Comparison of ENCODE assay signal across 21 mouse cellular contexts in genomic region chr2:72158045-72158444, GRCm38 (mm10).
DNase-seq lines count a peak whose midpoint lies in the region; ATAC-seq and TF ChIP-seq lines count a peak whose summit lies in the region.
"Had no signal": no experiment of that assay in that cellular context is flagged by ENCODE, and none has a peak within 500 bp of the region (broad histone marks: within the 10 kb centered on the region; RNA-seq: fewer than 3 reads in every experiment).

No protein-coding gene starts in this region.

- H3K4me3 ChIP-seq in heart, embryonic 15.5 days: no peak overlapping the region
- H3K4me3 ChIP-seq in liver, embryonic 12.5 days: no peak overlapping the region
- H3K4me3 ChIP-seq in liver, embryonic 11.5 days (ENCODE audit: low read depth, low read length): no peak overlapping the region
- H3K4me3 ChIP-seq: forebrain, embryonic 10.5 days; forebrain, embryonic 13.5 days; heart, embryonic 12.5 days; hindbrain, embryonic 15.5 days; intestine, embryonic 15.5 days had no signal

- peaks cover 21% of the 10 kb centered on the region for H3K4me1 ChIP-seq in heart, embryonic 15.5 days (replicated peaks)
- peaks cover 9% of the 10 kb centered on the region for H3K4me1 ChIP-seq in liver, embryonic 12.5 days
- H3K4me1 ChIP-seq in liver, embryonic 11.5 days (replicated peaks; ENCODE audit: control insufficient read depth, insufficient read depth, low read length): peaks cover 5% of the 10 kb centered on the region; the same call in 1 of the 2 replicates

- no peaks in the 10 kb centered on the region for H3K27me3 ChIP-seq in heart, embryonic 15.5 days
- H3K27me3 ChIP-seq in liver, embryonic 12.5 days (replicated peaks): no peaks in the 10 kb centered on the region
- H3K27me3 ChIP-seq in liver, embryonic 11.5 days (replicated peaks; ENCODE audit: control insufficient read depth, insufficient read depth, low read length): no peaks in the 10 kb centered on the region
- H3K27me3 ChIP-seq: forebrain, embryonic 13.5 days; heart, embryonic 12.5 days; hindbrain, embryonic 15.5 days; intestine, embryonic 15.5 days had no signal

- TF ChIP-seq CTCF in brain, embryonic 14.5 days (IDR thresholded peaks at IDR 0.05; ENCODE audit: borderline replicate concordance, extremely low read depth, insufficient read depth, insufficient read length): no peak

- no peak for TF ChIP-seq POLR2A in brain, embryonic 14.5 days (IDR thresholded peaks at IDR 0.05; ENCODE audit: borderline replicate concordance, extremely low read depth, insufficient read depth, insufficient read length, poor library complexity, severe bottlenecking)

- H3K36me3 ChIP-seq in heart, embryonic 15.5 days: no peaks in the 10 kb centered on the region
- H3K36me3 ChIP-seq in liver, embryonic 12.5 days: no peaks in the 10 kb centered on the region
- no peaks in the 10 kb centered on the region for H3K36me3 ChIP-seq in liver, embryonic 11.5 days (ENCODE audit: control insufficient read depth, insufficient read depth, low read length)
- H3K36me3 ChIP-seq: forebrain, embryonic 10.5 days; heart, embryonic 12.5 days; hindbrain, embryonic 15.5 days; intestine, embryonic 15.5 days had no signal

- H3K9me3 ChIP-seq in heart, embryonic 15.5 days (replicated peaks): no peaks in the 10 kb centered on the region
- no peaks in the 10 kb centered on the region for H3K9me3 ChIP-seq in liver, embryonic 12.5 days (replicated peaks)
- H3K9me3 ChIP-seq in liver, embryonic 11.5 days (ENCODE audit: control insufficient read depth, low read length): no peaks in the 10 kb centered on the region
- H3K9me3 ChIP-seq: forebrain, embryonic 10.5 days; forebrain, embryonic 13.5 days; heart, embryonic 12.5 days; hindbrain, embryonic 15.5 days; intestine, embryonic 15.5 days had no signal

- no peak for ATAC-seq in heart, embryonic 15.5 days (replicated peaks; ENCODE audit: insufficient number of reproducible peaks, insufficient read depth, low FRiP score, low read depth)
- ATAC-seq in liver, embryonic 12.5 days: no peak
- ATAC-seq in liver, embryonic 11.5 days (replicated peaks; ENCODE audit: low FRiP score): no peak
- ATAC-seq: CD4-positive, CD25-positive, alpha-beta regulatory T cell, adult 4 months; forebrain, embryonic 13.5 days; intestine, embryonic 15.5 days had no signal

- peak overlapping the region; percentile 34; the same call in 1 of the 2 replicates for H3K4me2 ChIP-seq in heart, embryonic 15.5 days
- peak overlapping the region; percentile 19; the same call in 1 of the 2 replicates for H3K4me2 ChIP-seq in liver, embryonic 12.5 days
- no peak overlapping the region for H3K4me2 ChIP-seq in liver, embryonic 11.5 days
- H3K4me2 ChIP-seq: forebrain, embryonic 13.5 days; hindbrain, embryonic 15.5 days; intestine, embryonic 15.5 days had no signal

- peak overlapping the region; percentile 21; the same call in 1 of the 2 replicates for H3K27ac ChIP-seq in heart, embryonic 15.5 days
- no peak overlapping the region for H3K27ac ChIP-seq in liver, embryonic 12.5 days
- no peak overlapping the region for H3K27ac ChIP-seq in liver, embryonic 11.5 days (ENCODE audit: low read depth, low read length)
- H3K27ac ChIP-seq: forebrain, embryonic 10.5 days; forebrain, embryonic 13.5 days; hindbrain, embryonic 15.5 days; intestine, embryonic 15.5 days had no signal

- WGBS in heart, embryonic 15.5 days: 63% methylated on average over 5 of the region's 5 CpGs
- 65% methylated on average over 5 of the region's 5 CpGs for WGBS in liver, embryonic 12.5 days (ENCODE audit: insufficient replicate concordance)
- 74% methylated on average over 5 of the region's 5 CpGs for WGBS in liver, embryonic 11.5 days

- peak; percentile 31 to 44 for DNase-seq in adrenal gland, postnatal 36 days
- DNase-seq in adrenal gland, postnatal 25 days: no peak
- no peak for DNase-seq in heart, postnatal 4 days
- no peak for DNase-seq in liver, embryonic 11.5 days (ENCODE audit: low spot score)
- peak; percentile 56 for DNase-seq in brain, embryonic 14.5 days (ENCODE audit: low read depth)
- DNase-seq: adrenal gland, adult 2 months; cerebellum, adult 18-20 months; cerebellum, adult 9-10 months; cerebellum, postnatal 14 days; gastrocnemius, postnatal 10 days; gastrocnemius, postnatal 36 days; heart, postnatal 36 days; kidney, adult 11 months had no signal

- no peak overlapping the region for H3K9ac ChIP-seq in heart, embryonic 15.5 days
- H3K9ac ChIP-seq in liver, embryonic 12.5 days: no peak overlapping the region
- no peak overlapping the region for H3K9ac ChIP-seq in liver, embryonic 11.5 days (ENCODE audit: low read depth, low read length)
- H3K9ac ChIP-seq: forebrain, embryonic 13.5 days; heart, embryonic 12.5 days; hindbrain, embryonic 15.5 days; intestine, embryonic 15.5 days had no signal

Comparison
In these comparisons a context has a peak if more than half of its experiments do, and no peak if none do; other contexts are left out.
1. DNase-seq: peak in adrenal gland, postnatal 36 days (2 of 2) and brain, embryonic 14.5 days (single experiment); none in adrenal gland, postnatal 25 days (single experiment), heart, postnatal 4 days (single experiment) and liver, embryonic 11.5 days (single experiment).